Mouse (Mus musculus): ENCODE measurements around the gene Pcnt. TPM values are rescaled to one million over a fixed set of nuclear protein-coding genes. Genes with fewer than 3 reads are reported as not detected.

The Pcnt gene
- polyA plus RNA-seq, 2 experiments: 17.3 to 32.8 TPM

GRCm38 (mm10) chr10:76408520-76408919 lies 34.1 kb downstream of the Pcnt start:
- Histone ChIP-seq H3K4me2 (replicated peaks; ENCODE audit: low read depth, low read length, severe bottlenecking) (no peak overlapping the region), H3K9me3 (ENCODE audit: control insufficient read depth, low read length) (no peaks in the 10 kb centered on the region), H3K9ac (ENCODE audit: low read depth, low read length, severe bottlenecking) (no peak overlapping the region), H3K4me3 (replicated peaks; ENCODE audit: low read length) (no peak overlapping the region), H3K27ac (replicated peaks; ENCODE audit: low read depth, low read length) (no peak overlapping the region), H3K36me3 (ENCODE audit: control insufficient read depth, insufficient read depth, low read length) (peaks cover 86% of the 10 kb centered on the region), H3K27me3 (ENCODE audit: control insufficient read depth, insufficient read depth, low read length) (no peaks in the 10 kb centered on the region), H3K4me1 (ENCODE audit: control insufficient read depth, insufficient read depth, low read length) (no peaks in the 10 kb centered on the region)
- WGBS: 96% methylated on average over 10 of the region's 10 CpGs
- DNase-seq (ENCODE audit: low spot score): no peak
- no peak for TF ChIP-seq POLR2A (IDR thresholded peaks at IDR 0.05; ENCODE audit: borderline replicate concordance, extremely low read depth, insufficient read depth, insufficient read length)
- no peak for ATAC-seq (ENCODE audit: low FRiP score, low read depth)

- Histone ChIP-seq H3K9me3 (ENCODE audit: control insufficient read depth, low read length) (no peaks in the 10 kb centered on the region), H3K27me3 (ENCODE audit: control insufficient read depth, insufficient read depth, low read length) (no peaks in the 10 kb centered on the region), H3K9ac (ENCODE audit: low read depth, low read length, severe bottlenecking) (no peak overlapping the region), H3K27ac (replicated peaks; ENCODE audit: low read depth, low read length) (no peak overlapping the region), H3K4me1 (ENCODE audit: control insufficient read depth, insufficient read depth, low read length) (no peaks in the 10 kb centered on the region), H3K4me3 (replicated peaks; ENCODE audit: low read length) (no peak overlapping the region), H3K4me2 (replicated peaks; ENCODE audit: low read depth, low read length, severe bottlenecking) (no peak overlapping the region), H3K36me3 (ENCODE audit: control insufficient read depth, insufficient read depth, low read length) (peaks cover 51% of the 10 kb centered on the region)
- TF ChIP-seq POLR2A (IDR thresholded peaks at IDR 0.05; ENCODE audit: borderline replicate concordance, extremely low read depth, insufficient read depth, insufficient read length): no peak
- WGBS: 92% methylated on average over 12 of the region's 12 CpGs
- no peak for ATAC-seq (ENCODE audit: low FRiP score, low read depth)
- no peak for DNase-seq (ENCODE audit: low spot score)
Measured at GRCm38 (mm10) chr10:76392596-76392995, 50.0 kb downstream of the Pcnt start.

GRCm38 (mm10) chr10:76391786-76392185 lies 50.8 kb downstream of the Pcnt start:
- H3K9me3 ChIP-seq (ENCODE audit: control insufficient read depth, low read length): no peaks in the 10 kb centered on the region
- TF ChIP-seq POLR2A (IDR thresholded peaks at IDR 0.05; ENCODE audit: borderline replicate concordance, extremely low read depth, insufficient read depth, insufficient read length): no peak
- no peaks in the 10 kb centered on the region for H3K4me1 ChIP-seq (ENCODE audit: control insufficient read depth, insufficient read depth, low read length)
- no peak for ATAC-seq (ENCODE audit: low FRiP score, low read depth)
- no peaks in the 10 kb centered on the region for H3K27me3 ChIP-seq (ENCODE audit: control insufficient read depth, insufficient read depth, low read length)
- 80% methylated on average over 9 of the region's 9 CpGs for WGBS
- peak; percentile 7 for DNase-seq (ENCODE audit: low spot score)
- no peak overlapping the region for H3K4me2 ChIP-seq (replicated peaks; ENCODE audit: low read depth, low read length, severe bottlenecking)
- H3K9ac ChIP-seq (ENCODE audit: low read depth, low read length, severe bottlenecking): no peak overlapping the region
- H3K36me3 ChIP-seq (ENCODE audit: control insufficient read depth, insufficient read depth, low read length): peaks cover 51% of the 10 kb centered on the region
- H3K27ac ChIP-seq (replicated peaks; ENCODE audit: low read depth, low read length): no peak overlapping the region
- no peak overlapping the region for H3K4me3 ChIP-seq (replicated peaks; ENCODE audit: low read length)

GRCm38 (mm10) chr10:76391166-76391565 lies 51.4 kb downstream of the Pcnt start:
- TF ChIP-seq POLR2A (IDR thresholded peaks at IDR 0.05; ENCODE audit: borderline replicate concordance, extremely low read depth, insufficient read depth, insufficient read length): no peak
- Histone ChIP-seq H3K4me2 (replicated peaks; ENCODE audit: low read depth, low read length, severe bottlenecking) (no peak overlapping the region), H3K4me1 (ENCODE audit: control insufficient read depth, insufficient read depth, low read length) (no peaks in the 10 kb centered on the region), H3K4me3 (replicated peaks; ENCODE audit: low read length) (no peak overlapping the region), H3K9me3 (ENCODE audit: control insufficient read depth, low read length) (no peaks in the 10 kb centered on the region), H3K9ac (ENCODE audit: low read depth, low read length, severe bottlenecking) (no peak overlapping the region), H3K27ac (replicated peaks; ENCODE audit: low read depth, low read length) (no peak overlapping the region), H3K27me3 (ENCODE audit: control insufficient read depth, insufficient read depth, low read length) (no peaks in the 10 kb centered on the region), H3K36me3 (ENCODE audit: control insufficient read depth, insufficient read depth, low read length) (peaks cover 57% of the 10 kb centered on the region)
- 93% methylated on average over 9 of the region's 9 CpGs for WGBS
- ATAC-seq (ENCODE audit: low FRiP score, low read depth): no peak
- DNase-seq (ENCODE audit: low spot score): no peak

GRCm38 (mm10) chr10:76374981-76375380 lies 67.6 kb downstream of the Pcnt start:
- Histone ChIP-seq H3K9me3 (ENCODE audit: control insufficient read depth, low read length) (no peaks in the 10 kb centered on the region), H3K9ac (ENCODE audit: low read depth, low read length, severe bottlenecking) (no peak overlapping the region), H3K27ac (replicated peaks; ENCODE audit: low read depth, low read length) (no peak overlapping the region), H3K27me3 (ENCODE audit: control insufficient read depth, insufficient read depth, low read length) (no peaks in the 10 kb centered on the region), H3K4me2 (replicated peaks; ENCODE audit: low read depth, low read length, severe bottlenecking) (no peak overlapping the region), H3K4me1 (ENCODE audit: control insufficient read depth, insufficient read depth, low read length) (no peaks in the 10 kb centered on the region), H3K36me3 (ENCODE audit: control insufficient read depth, insufficient read depth, low read length) (peaks cover 66% of the 10 kb centered on the region), H3K4me3 (replicated peaks; ENCODE audit: low read length) (no peak overlapping the region)
- no peak for ATAC-seq (ENCODE audit: low FRiP score, low read depth)
- no peak for DNase-seq (ENCODE audit: low spot score)
- no peak for TF ChIP-seq POLR2A (IDR thresholded peaks at IDR 0.05; ENCODE audit: borderline replicate concordance, extremely low read depth, insufficient read depth, insufficient read length)
- 94% methylated on average over 18 of the region's 18 CpGs for WGBS

GRCm38 (mm10) chr10:76371736-76372135 lies 70.8 kb downstream of the Pcnt start:
- H3K9me3 ChIP-seq (ENCODE audit: control insufficient read depth, low read length): no peaks in the 10 kb centered on the region
- no peak overlapping the region for H3K4me2 ChIP-seq (replicated peaks; ENCODE audit: low read depth, low read length, severe bottlenecking)
- 66% methylated on average over 3 of the region's 3 CpGs for WGBS
- no peaks in the 10 kb centered on the region for H3K4me1 ChIP-seq (ENCODE audit: control insufficient read depth, insufficient read depth, low read length)
- H3K27ac ChIP-seq (replicated peaks; ENCODE audit: low read depth, low read length): no peak overlapping the region
- TF ChIP-seq POLR2A (IDR thresholded peaks at IDR 0.05; ENCODE audit: borderline replicate concordance, extremely low read depth, insufficient read depth, insufficient read length): no peak
- H3K36me3 ChIP-seq (ENCODE audit: control insufficient read depth, insufficient read depth, low read length): peaks cover 66% of the 10 kb centered on the region
- no peak for DNase-seq (ENCODE audit: low spot score)
- no peak for ATAC-seq (ENCODE audit: low FRiP score, low read depth)
- H3K4me3 ChIP-seq (replicated peaks; ENCODE audit: low read length): no peak overlapping the region
- H3K27me3 ChIP-seq (ENCODE audit: control insufficient read depth, insufficient read depth, low read length): no peaks in the 10 kb centered on the region
- H3K9ac ChIP-seq (ENCODE audit: low read depth, low read length, severe bottlenecking): no peak overlapping the region
